Mouse (Mus musculus) left cerebral cortex, adult 9 months (tissue): ENCODE results near the gene Ano10.

Source experiments
- DNase-seq, 2 experiments: peaks; one replicate each; pipeline ENCODE4 v3.0.0; 2022; ENCODE audit warnings: low spot score in 2 of 2

The Ano10 gene

DNA sequence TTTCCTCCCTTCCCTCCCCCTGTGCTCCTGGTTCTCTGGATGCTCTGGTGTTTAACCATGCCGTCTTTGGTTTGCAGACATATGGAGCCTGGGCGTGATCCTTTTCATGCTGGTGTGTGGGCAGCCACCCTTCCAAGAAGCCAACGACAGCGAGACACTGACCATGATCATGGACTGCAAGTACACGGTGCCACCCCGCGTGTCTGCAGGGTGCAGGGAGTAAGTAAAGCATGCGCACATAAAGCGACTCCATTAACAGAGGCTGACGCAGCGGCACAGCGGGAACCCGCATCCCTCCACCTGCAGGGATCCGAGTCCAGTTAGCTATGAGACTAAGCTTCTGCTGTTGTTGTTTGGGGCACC is 137.2 kb downstream of the Ano10 start:
- peak in 1 of 2 experiments; percentile 33 for DNase-seq

DNA sequence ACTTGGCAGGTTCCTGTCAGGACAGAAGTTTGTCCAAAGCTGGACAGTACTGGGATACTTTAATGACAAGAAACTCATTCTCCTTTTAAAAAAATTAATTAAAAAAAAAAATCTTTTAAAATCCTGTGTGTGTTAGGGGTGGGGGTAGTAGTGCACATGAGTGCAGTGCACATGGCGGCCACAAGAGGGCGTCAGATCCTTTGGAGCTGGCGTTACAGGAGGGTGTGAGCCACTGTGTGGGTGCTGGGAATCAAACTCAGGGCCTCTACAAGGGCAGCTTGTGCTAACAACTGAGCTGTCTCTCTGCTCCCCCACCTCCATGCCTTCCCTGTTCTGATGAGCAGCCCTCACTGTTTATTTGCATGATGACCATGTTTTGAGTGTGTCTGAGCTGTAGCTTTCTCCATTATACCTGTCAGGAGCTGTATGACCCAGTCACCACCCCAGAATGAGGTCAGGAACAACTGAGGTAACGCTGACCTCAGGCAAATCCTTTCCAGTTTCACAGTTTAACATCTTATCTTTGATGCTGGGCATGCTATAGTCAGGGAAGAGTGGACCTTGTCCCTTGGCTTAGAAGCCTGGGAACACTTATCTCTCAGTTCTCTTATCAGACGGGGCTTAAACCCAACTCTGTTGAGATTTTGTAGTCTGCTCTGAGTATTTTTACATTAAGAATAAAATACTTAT is 137.7 kb downstream of the Ano10 start:
- DNase-seq: no peak

DNA sequence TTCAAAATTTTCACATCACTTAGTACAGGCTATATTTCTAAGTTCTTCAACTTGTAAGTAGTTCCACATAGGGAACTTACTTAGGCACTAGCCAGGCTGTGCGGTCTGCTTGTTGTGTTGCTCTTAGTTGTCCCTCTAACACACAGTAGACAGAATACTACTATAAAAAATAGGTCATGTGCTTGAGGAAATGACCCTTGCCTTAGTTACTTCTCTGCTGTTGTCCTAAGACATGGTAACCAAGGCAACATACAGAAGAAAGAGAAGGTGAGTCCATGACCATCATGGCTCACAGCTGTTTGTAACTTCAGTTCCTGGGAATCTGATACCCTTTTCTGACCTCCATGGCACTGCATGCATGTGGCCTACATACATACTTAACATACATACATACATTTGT is 139.0 kb downstream of the Ano10 start:
- no peak for DNase-seq

DNA sequence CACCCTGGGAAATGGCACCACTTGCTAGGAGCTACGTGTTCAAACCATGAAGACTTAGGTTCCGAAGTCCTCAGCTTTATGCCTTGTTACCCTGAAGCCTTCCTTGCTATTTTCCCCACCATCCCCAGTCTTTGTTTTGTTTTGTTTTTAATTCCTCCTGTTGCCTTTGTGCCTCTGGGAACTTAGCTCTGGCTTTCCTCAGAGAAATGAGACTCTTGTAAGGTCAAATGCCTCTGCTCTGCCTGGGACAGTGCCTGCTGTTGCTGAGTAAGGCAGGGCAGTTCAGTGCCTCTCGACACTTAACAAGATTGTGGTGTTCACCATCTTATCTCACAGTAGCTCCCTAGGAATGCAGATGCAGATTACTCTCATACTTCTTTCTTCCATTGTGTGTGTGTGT is 140.8 kb downstream of the Ano10 start:
- no peak for DNase-seq

- no peak for DNase-seq
Measured at GRCm38 (mm10) chr9:122152501-122152900, 141.7 kb downstream of the Ano10 start.

- no peak for DNase-seq
Measured at GRCm38 (mm10) chr9:122152063-122152462, 142.2 kb downstream of the Ano10 start.

- DNase-seq: no peak
Measured at GRCm38 (mm10) chr9:122149997-122150826, 144.0 kb downstream of the Ano10 start.

DNA sequence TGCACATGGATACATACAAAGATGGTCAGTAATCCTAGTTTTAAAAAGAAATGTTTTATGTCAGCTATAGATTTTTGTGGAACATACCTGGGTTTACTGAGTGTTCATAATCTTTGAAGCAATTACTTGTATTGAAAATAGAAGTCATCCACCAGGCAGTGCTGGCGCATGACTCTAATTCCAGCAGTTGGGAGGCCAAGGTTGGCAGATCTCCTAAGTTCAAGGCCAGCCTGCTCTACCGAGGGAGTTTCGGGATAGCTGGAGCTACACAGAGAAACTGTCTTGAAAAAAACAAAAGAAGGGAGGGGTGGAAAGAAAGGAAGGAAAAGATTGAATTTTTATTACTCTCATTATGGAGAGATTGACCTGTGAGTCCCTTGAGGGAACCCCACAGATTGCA is 145.9 kb downstream of the Ano10 start:
- no peak for DNase-seq

DNA sequence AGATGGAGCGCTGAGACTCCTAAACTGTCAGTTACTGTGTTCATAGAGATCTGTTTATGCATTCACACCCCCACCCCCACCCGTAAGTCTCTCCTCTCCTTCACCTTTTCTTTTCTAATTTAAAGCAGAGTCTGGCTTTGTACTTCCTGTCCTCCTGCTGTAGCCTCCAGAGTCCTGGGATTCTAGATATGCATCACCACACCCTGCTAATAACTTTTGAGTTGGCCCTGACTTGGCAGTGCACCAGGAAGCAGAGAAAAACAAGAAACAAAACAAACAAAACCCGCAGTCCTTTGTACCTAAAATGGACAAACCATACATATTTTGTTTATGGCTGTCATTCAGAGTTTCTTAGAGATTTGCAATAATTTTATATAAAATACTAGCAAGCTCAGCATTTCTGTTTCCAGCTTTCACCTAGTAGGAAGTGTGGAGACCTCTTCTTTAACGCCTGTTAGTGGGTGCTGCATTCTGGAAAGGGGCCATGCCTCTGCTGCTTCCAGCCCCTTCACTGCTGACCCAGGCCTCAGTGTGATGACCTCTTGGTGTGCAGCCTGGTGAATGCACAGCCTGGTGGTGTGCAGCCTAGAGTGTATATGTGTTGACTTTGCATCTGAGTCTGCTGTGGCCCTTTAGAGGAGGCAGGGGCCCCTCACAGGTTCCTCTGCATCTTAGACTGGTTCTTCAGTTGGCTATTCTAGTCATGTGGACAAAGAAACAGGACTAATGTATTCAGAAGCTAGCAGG is 147.9 kb downstream of the Ano10 start:
- no peak for DNase-seq

DNA sequence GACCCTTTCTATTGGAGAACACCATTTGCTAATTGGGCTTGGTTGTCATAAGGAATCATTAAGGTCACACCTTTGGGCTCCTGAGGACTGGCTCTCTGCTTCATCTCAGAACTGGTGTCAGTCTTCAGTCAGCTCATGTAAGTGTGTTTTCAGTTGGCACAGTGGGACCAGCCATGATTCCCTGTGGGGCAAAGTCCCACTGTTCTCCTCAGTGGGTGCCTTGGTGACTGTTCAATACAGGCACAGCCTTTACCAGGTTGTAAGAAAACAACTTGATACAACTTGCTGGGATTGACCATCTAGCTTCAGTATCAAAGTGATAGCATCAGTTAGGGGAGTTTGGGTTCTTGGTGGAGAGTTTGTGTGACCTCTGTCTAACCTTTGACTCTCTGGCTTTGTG is 148.5 kb downstream of the Ano10 start:
- DNase-seq: no peak

GRCm38 (mm10) chr9:122144776-122145175 is 149.4 kb downstream of the Ano10 start:
- no peak for DNase-seq

DNA sequence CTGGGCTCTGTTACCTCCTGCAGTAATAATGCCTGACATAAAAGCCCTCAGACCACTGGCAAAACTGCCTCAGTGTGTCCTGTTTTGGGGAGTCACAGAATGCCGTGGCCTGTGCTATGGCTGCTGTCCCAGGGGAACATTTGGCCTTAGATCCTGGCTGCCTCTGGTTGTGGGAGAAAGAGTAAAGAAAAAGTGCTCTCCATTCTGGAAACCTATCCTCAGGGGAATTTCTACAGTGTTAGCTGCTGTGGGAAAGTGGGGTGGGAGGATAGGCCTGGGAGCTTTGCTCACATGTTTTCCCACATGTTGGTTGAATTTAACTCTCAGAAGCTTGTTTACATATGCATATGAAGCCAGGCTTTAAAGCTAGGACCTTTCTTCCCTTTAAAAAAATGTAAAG is 151.0 kb downstream of the Ano10 start:
- DNase-seq: no peak

- no peak for DNase-seq
Measured at GRCm38 (mm10) chr9:122139236-122139635, 155.0 kb downstream of the Ano10 start.

DNA sequence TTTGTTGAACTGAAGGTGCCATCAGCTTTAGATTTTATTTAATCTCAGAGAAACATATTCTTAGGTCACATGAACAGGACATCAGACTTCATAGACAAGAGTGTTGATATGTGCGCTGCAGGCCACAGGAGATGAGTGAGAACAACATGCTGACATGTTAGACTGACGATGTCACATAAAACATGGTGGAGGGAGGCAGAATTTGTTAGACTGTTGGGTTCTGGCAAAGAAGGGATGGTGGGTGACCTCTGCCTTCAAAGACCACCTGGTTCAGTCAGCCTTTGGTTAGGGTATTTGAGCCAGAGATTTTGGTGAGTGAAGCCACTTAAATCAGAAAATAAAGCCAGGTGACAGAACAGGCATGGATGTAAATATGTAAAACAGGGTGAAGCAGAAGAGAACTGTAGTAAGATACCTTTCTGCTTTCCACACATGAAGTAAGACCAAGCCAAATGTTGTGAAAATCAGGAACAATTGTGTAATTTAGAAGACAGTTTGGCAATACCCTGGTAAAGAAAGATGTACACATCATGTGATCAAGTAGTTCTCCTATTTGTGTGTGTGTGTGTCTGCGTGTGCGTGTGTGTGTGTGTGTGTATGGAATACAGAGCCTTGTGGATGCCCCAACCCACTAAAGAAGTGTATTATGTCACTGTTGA is 155.7 kb downstream of the Ano10 start:
- no peak for DNase-seq

DNA sequence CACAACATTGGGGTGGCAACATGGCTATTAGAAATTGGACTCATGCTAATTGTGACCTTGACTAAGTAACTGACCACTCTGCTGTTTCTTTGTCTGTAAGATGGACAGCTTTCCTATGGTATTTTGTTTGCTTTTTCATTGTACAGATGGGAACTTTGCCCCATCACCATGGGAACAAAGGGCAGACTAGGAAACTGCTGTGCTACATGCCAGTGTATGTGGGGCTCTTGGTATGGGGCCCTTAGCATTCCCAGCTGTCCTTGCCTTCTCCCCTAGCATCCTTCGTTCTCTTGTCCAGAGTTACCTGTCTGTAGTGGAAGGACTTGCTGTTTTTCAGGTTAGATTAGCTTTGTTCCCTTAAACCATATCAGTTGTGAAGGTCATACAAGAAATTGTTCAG is 156.3 kb downstream of the Ano10 start:
- DNase-seq: no peak

- no peak for DNase-seq
Measured at GRCm38 (mm10) chr9:122135885-122136170, 158.4 kb downstream of the Ano10 start.

DNA sequence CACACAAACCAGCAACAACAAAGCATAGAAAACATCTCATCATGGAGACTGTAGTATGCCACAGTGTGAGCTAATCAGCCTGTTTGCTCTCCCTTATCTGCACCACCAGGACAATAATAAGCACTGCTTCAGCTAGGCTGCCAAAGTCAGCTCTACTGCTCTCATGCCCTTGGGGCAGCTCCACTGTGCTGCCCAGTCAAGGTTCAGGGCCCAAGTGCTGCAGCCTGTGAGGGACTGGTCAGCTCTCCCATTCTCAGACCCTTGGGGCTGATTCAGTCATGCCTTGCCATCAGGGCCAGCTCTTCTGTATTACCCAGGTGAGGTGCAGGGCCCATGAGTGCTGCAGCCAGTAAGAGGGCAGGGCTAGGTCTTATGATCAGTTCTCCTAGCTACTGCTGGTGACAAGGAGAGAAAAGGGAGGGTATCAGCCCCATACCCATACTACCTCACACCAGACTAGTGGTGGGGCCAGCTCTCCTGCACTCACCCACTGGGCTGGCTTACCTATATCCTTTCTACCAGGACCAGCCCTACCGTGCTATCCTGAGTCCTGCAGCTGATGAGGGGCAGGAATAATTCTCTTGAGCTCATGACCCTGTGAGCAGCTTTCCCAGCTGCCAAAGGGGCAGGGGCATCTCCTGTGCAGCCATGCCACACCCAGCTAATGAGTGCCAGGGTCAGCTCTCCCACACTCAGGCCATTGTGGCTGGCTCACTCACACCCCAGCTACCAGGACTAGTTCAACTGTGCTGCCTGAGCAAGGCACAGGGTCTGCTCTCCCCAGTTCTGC is 158.9 kb downstream of the Ano10 start:
- no peak for DNase-seq

DNA sequence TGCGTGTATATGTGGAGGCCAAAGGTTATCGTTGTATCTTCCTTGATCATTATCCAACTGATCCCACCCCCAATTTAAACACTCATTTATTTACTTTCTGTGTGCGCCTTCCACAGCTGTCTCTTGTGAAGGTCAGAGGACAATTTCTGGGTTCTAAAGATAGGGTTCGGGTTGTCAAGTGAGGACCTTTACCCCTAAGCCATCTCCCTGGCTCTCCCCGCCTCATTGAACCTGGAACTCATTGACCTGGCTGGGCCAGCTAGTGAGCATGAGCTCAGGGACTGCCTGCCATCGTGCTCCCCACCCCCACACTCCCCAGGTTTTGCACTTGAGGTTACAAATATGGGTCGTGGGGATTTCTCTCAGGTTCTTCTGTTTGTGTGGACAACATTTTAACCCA is 162.1 kb downstream of the Ano10 start:
- DNase-seq: no peak

DNA sequence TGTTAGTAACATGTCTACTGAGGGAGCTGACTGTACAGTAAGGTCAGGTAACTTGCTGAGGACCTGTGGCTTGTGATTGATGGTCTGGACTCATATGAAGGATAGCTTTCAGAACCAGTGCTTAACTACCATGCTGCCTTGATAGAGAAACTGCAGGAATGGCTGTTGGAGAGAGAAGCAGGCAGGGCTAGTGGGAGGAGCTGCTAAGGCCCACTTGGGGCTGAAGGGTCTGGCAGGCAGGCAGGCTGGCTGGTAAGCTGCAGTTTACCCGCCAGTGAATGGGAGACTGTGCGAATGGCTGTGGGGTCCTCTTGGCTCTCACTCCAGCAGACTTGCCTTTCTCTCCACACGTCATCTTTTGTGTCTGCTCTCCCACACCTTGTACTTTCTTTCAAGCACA is 163.6 kb downstream of the Ano10 start:
- DNase-seq: no peak

GRCm38 (mm10) chr9:122128686-122129085 is 165.5 kb downstream of the Ano10 start:
- no peak for DNase-seq

- no peak for DNase-seq
Measured at GRCm38 (mm10) chr9:122127271-122127785, 166.9 kb downstream of the Ano10 start.
